Mouse (Mus musculus) E14TG2a.4 (cell line): Measurements from ENCODE around the gene Vgll4.

Experiments
- CTCF ChIP-seq: conservative IDR thresholded peaks from 2 replicates; pipeline ENCODE4 v1.5.1; 2014; ENCODE audit warnings: low read length
- POU5F1 ChIP-seq: IDR thresholded peaks from 2 replicates; pipeline ENCODE4 v1.6.1; 2014; ENCODE audit warnings: low read length, borderline replicate concordance

DNA sequence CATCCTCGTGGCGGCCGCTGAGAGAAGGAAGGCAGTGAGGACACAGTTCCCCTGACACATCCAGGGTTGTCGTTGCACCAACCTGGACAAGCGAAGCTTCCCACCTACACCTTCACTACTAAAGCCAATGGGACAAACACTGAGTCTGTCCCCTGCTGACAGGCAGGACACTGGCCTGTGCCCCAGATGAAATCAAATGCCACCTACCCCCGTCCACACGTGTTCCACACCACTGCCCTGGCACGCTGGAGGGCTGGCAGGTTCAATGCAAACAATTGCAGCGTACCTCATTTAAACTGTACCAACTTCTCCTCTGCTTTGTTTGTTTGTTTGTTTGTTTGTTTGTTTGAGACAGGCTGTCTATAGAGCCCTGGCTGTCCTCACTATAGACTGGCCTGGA, 50.8 kb downstream of the Vgll4 start:
- TF ChIP-seq CTCF, result no peak
- TF ChIP-seq POU5F1, result no peak
